Mouse (Mus musculus) thymus, postnatal 25 days (tissue): Measurements from ENCODE around the gene Myct1.

ENCODE experiments used
- DNase-seq: peaks from one replicate; pipeline ENCODE4 v3.0.0; 2022

Myct1 gene

GRCm38 (mm10) chr10:5593464-5593863 is at the start of gene Myct1:
Gene Myct1, plus strand, starts transcription at chr10:5593775.
- no peak for DNase-seq

- no peak for DNase-seq
Measured at GRCm38 (mm10) chr10:5546428-5546827, 47.1 kb upstream of the Myct1 start.

- DNase-seq = no peak
Measured at GRCm38 (mm10) chr10:5547769-5548168, 45.8 kb upstream of the Myct1 start.

GRCm38 (mm10) chr10:5548651-5549050 is 44.9 kb upstream of the Myct1 start:
- DNase-seq = no peak

- DNase-seq = no peak
Measured at GRCm38 (mm10) chr10:5549871-5550167, 43.8 kb upstream of the Myct1 start.

- DNase-seq = peak; percentile 57
Measured at GRCm38 (mm10) chr10:5550168-5551021, 43.2 kb upstream of the Myct1 start.

- DNase-seq = no peak
Measured at GRCm38 (mm10) chr10:5551382-5551781, 42.2 kb upstream of the Myct1 start, which contains the start of gene Syne1. Gene Syne1, minus strand, starts transcription at chr10:5551482.

- DNase-seq = peak; percentile 8
Measured at GRCm38 (mm10) chr10:5554941-5555340, 38.6 kb upstream of the Myct1 start.

- no peak for DNase-seq
Measured at GRCm38 (mm10) chr10:5558808-5559207, 34.8 kb upstream of the Myct1 start.

GRCm38 (mm10) chr10:5560526-5560925 is 33.0 kb upstream of the Myct1 start:
- DNase-seq = no peak

GRCm38 (mm10) chr10:5561706-5562105 is 31.9 kb upstream of the Myct1 start:
- DNase-seq = no peak

GRCm38 (mm10) chr10:5568991-5569390 is 24.6 kb upstream of the Myct1 start:
- DNase-seq = no peak

GRCm38 (mm10) chr10:5570059-5570458 is 23.5 kb upstream of the Myct1 start:
- no peak for DNase-seq

- DNase-seq = no peak
Measured at GRCm38 (mm10) chr10:5571332-5571731, 22.2 kb upstream of the Myct1 start.

GRCm38 (mm10) chr10:5573328-5573727 is 20.2 kb upstream of the Myct1 start:
- DNase-seq = peak; percentile 5

GRCm38 (mm10) chr10:5591061-5591460 is 2.5 kb upstream of the Myct1 start:
- DNase-seq = no peak

- no peak for DNase-seq
Measured at GRCm38 (mm10) chr10:5591996-5592395, 1.6 kb upstream of the Myct1 start.

GRCm38 (mm10) chr10:5594457-5594856 is 882 bp downstream of the Myct1 start:
- DNase-seq = no peak

GRCm38 (mm10) chr10:5596559-5596958 is 3.0 kb downstream of the Myct1 start:
- DNase-seq = no peak

GRCm38 (mm10) chr10:5600123-5600522 is 6.5 kb downstream of the Myct1 start:
- DNase-seq = peak; percentile 53

GRCm38 (mm10) chr10:5603512-5603911 is 9.9 kb downstream of the Myct1 start:
- DNase-seq = no peak

- no peak for DNase-seq
Measured at GRCm38 (mm10) chr10:5604371-5604770, 10.8 kb downstream of the Myct1 start.

GRCm38 (mm10) chr10:5608874-5609273 is 15.3 kb downstream of the Myct1 start:
- no peak for DNase-seq

- no peak for DNase-seq
Measured at GRCm38 (mm10) chr10:5615186-5616040, 21.8 kb downstream of the Myct1 start.
